Comparison of ENCODE assay signal across 7 mouse cellular contexts in the genomic region with DNA sequence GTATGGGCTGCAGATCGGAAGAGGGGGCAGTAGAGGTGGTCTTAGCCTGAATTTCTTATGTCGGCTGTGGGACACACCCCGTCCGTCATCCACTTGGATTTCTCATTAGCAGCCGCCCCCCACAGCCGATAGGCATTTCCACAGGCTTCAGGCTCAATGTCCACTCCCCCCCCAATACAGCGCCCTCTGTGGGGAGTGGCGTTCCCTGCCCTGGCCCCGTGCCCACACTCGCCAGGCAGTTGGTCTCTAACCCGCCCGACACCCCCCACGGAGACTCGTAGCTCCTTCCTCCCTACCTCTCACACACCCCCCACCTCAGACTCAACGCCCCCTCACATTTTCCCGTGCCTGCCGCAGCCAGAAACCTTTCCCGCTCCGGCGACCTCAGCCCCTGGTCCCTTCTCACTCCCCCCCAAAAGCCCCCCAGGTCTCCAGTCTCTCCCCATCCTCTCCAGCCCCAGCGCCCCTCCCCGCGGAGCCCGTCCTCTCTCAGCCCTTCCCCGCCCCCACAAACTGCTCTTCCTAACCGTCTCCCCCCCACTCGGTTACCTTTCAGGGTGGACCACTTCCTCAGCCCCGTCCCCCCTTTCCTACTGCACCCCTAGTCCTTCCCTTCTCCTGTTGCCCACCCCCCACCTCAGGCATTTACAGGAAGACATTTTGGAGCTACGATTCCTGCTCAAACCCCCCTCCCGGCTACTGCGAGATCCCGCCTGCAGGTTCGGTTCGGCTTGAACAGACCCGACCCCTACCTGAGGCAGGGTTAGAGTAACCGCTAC. TPM values are rescaled to one million over a fixed set of nuclear protein-coding genes. Genes with fewer than 3 reads are reported as not detected.
DNase-seq lines count a peak whose midpoint lies in the region; ATAC-seq and TF ChIP-seq lines count a peak whose summit lies in the region.

No protein-coding gene starts in this region.

- DNase-seq in adrenal gland, adult (ENCODE audit: inconsistent age in 2 of 2, low spot score in 1 of 2): peak; percentile 60 to 75
- DNase-seq in cerebellum, postnatal 36 days: peak; percentile 53 to 68
- peak; percentile 24 to 31 for DNase-seq in gastrocnemius, postnatal 36 days
- DNase-seq in limb, embryonic 11.5 days (ENCODE audit: low spot score): peak; percentile 46
- DNase-seq in midbrain, embryonic 11.5 days (ENCODE audit: low spot score, missing footprints): no peak

- no peaks in the 10 kb centered on the region for H3K27me3 ChIP-seq in intestine, postnatal 0 days (replicated peaks; ENCODE audit: control insufficient read depth, insufficient read depth, low read length)
- 0 out of 2 replicates have a peak, but pooled peaks cover 3% of the 10 kb centered on the region for H3K27me3 ChIP-seq in limb, embryonic 11.5 days (ENCODE audit: control insufficient read depth, insufficient read depth, low read length)
- no peaks in the 10 kb centered on the region for H3K27me3 ChIP-seq in midbrain, embryonic 11.5 days (ENCODE audit: control insufficient read depth, insufficient read depth, low read length)
- no peaks in the 10 kb centered on the region for H3K27me3 ChIP-seq in small intestine, adult 2 months (ENCODE audit: control insufficient read depth, insufficient read depth, low read length)

- H3K27ac ChIP-seq in intestine, postnatal 0 days (ENCODE audit: low read depth, low read length): peak overlapping the region; percentile 35; the same call in 1 of the 2 replicates
- 0 out of 2 replicates have a peak overlapping the region, but pooled peaks have one; percentile 14 for H3K27ac ChIP-seq in limb, embryonic 11.5 days (replicated peaks; ENCODE audit: low read depth, low read length)
- no peak overlapping the region for H3K27ac ChIP-seq in midbrain, embryonic 11.5 days (ENCODE audit: low read depth, low read length)
- H3K27ac ChIP-seq in small intestine, adult 2 months (ENCODE audit: insufficient read depth, low read depth, low read length): no peak overlapping the region; the same call in 1 of the 2 replicates

- peak overlapping the region; percentile 62 for H3K4me3 ChIP-seq in intestine, postnatal 0 days (ENCODE audit: low read depth, low read length)
- peak overlapping the region; percentile 53 for H3K4me3 ChIP-seq in limb, embryonic 11.5 days (ENCODE audit: low read depth, low read length)
- H3K4me3 ChIP-seq in midbrain, embryonic 11.5 days (ENCODE audit: low read depth, low read length): peak overlapping the region; percentile 57
- peak overlapping the region; percentile 100 for H3K4me3 ChIP-seq in small intestine, adult 2 months (ENCODE audit: low read depth, low read length)

- peak; percentile 65 for TF ChIP-seq CTCF in intestine, postnatal 0 days (IDR thresholded peaks at IDR 0.05; ENCODE audit: low read depth)
- TF ChIP-seq CTCF in small intestine, adult 2 months (IDR thresholded peaks at IDR 0.05; ENCODE audit: extremely low read depth, insufficient read length, insufficient replicate concordance, low read depth, low read length): no peak

- H3K4me1 ChIP-seq in intestine, postnatal 0 days (replicated peaks; ENCODE audit: control insufficient read depth, insufficient read depth, low read length): no peaks in the 10 kb centered on the region
- H3K4me1 ChIP-seq in limb, embryonic 11.5 days (ENCODE audit: control insufficient read depth, insufficient read depth, low read length): peaks cover 8% of the 10 kb centered on the region; the same call in 1 of the 2 replicates
- 0 out of 2 replicates have a peak, but pooled peaks cover 2% of the 10 kb centered on the region for H3K4me1 ChIP-seq in midbrain, embryonic 11.5 days (ENCODE audit: control insufficient read depth, insufficient read depth, low read length)
- H3K4me1 ChIP-seq in small intestine, adult 2 months (ENCODE audit: control insufficient read depth, insufficient read depth, insufficient read length, low read length): no peaks in the 10 kb centered on the region

- H3K9ac ChIP-seq in intestine, postnatal 0 days (ENCODE audit: low read depth, low read length): peak overlapping the region; percentile 64
- H3K9ac ChIP-seq in limb, embryonic 11.5 days (ENCODE audit: low read length): peak overlapping the region; percentile 63
- peak overlapping the region; percentile 63 for H3K9ac ChIP-seq in midbrain, embryonic 11.5 days (ENCODE audit: low read length)

- H3K36me3 ChIP-seq in intestine, postnatal 0 days (ENCODE audit: control insufficient read depth, insufficient read depth): no peaks in the 10 kb centered on the region
- 0 out of 2 replicates have a peak, but pooled peaks cover 2% of the 10 kb centered on the region for H3K36me3 ChIP-seq in limb, embryonic 11.5 days (ENCODE audit: control insufficient read depth, insufficient read depth, low read length)
- no peaks in the 10 kb centered on the region for H3K36me3 ChIP-seq in midbrain, embryonic 11.5 days (ENCODE audit: control insufficient read depth, insufficient read depth, low read length)
- no peaks in the 10 kb centered on the region for H3K36me3 ChIP-seq in small intestine, adult 2 months (ENCODE audit: control insufficient read depth, insufficient read depth, low read length)

- H3K4me2 ChIP-seq in intestine, postnatal 0 days (replicated peaks; ENCODE audit: low read depth): peak overlapping the region; percentile 72
- peak overlapping the region; percentile 50 for H3K4me2 ChIP-seq in limb, embryonic 11.5 days (ENCODE audit: low read depth, severe bottlenecking)
- peak overlapping the region; percentile 61 for H3K4me2 ChIP-seq in midbrain, embryonic 11.5 days

- intact Hi-C loops in gastrocnemius, postnatal 36 days (cut with DNase I): no loop called here

- no peak for TF ChIP-seq POLR2A in small intestine, adult 2 months (IDR thresholded peaks at IDR 0.05; ENCODE audit: low read depth, low read length)

- no peaks in the 10 kb centered on the region for H3K9me3 ChIP-seq in intestine, postnatal 0 days (ENCODE audit: control insufficient read depth)
- H3K9me3 ChIP-seq in limb, embryonic 11.5 days (ENCODE audit: control insufficient read depth, low read length): no peaks in the 10 kb centered on the region
- H3K9me3 ChIP-seq in midbrain, embryonic 11.5 days (ENCODE audit: control insufficient read depth, low read length): no peaks in the 10 kb centered on the region

- 25% methylated on average over 35 of the region's 36 CpGs for WGBS in intestine, postnatal 0 days
- WGBS in limb, embryonic 11.5 days: 27% methylated on average over 35 of the region's 36 CpGs
- WGBS in midbrain, embryonic 11.5 days: 22% methylated on average over 36 of the region's 36 CpGs
- WGBS in small intestine, adult 2 months: 13% methylated on average over 36 of the region's 36 CpGs

- ATAC-seq in intestine, postnatal 0 days: no peak
- 0 out of 2 replicates have a peak, but pooled peaks have one; percentile 19 for ATAC-seq in limb, embryonic 11.5 days (ENCODE audit: insufficient number of reproducible peaks, low FRiP score, low TSS enrichment, low read depth)
- no peak for ATAC-seq in midbrain, embryonic 11.5 days (ENCODE audit: low FRiP score)

RNA-seq across cellular contexts. Expression of a gene that starts 1.5 kb away (rescaled TPM):
- total RNA-seq in gastrocnemius, postnatal 36 days (2021): 10 to 100 TPM in 1 of 2 experiments, 1 to 10 TPM in 1; 7.0 to 11.1 TPM
- polyA plus RNA-seq in intestine, postnatal 0 days (2015; fragmentation: Nextera tagmentation; extraction: Ambion mirVana): 9.8 and 10.6 TPM in 2 replicates
- 27.4 and 29.5 TPM in 2 replicates for polyA plus RNA-seq in limb, embryonic 11.5 days (2014; fragmentation: Nextera tagmentation; extraction: Ambion mirVana)
- polyA plus RNA-seq in midbrain, embryonic 11.5 days (2014; fragmentation: Nextera tagmentation; extraction: Ambion mirVana): 17.0 and 20.4 TPM in 2 replicates
- polyA plus RNA-seq in small intestine, adult 2 months (2012; rRNA removed): 8.0 and 11.8 TPM in 2 replicates

RNA-seq across cellular contexts. Expression of a gene that starts 10.0 kb away (rescaled TPM):
- total RNA-seq in gastrocnemius, postnatal 36 days (2021): 10 to 100 TPM; 38.9 to 43.4 TPM
- polyA plus RNA-seq in intestine, postnatal 0 days (2015; fragmentation: Nextera tagmentation; extraction: Ambion mirVana): 101 and 103 TPM in 2 replicates
- 639 and 680 TPM in 2 replicates for polyA plus RNA-seq in limb, embryonic 11.5 days (2014; fragmentation: Nextera tagmentation; extraction: Ambion mirVana)
- 700 and 727 TPM in 2 replicates for polyA plus RNA-seq in midbrain, embryonic 11.5 days (2014; fragmentation: Nextera tagmentation; extraction: Ambion mirVana)
- polyA plus RNA-seq in small intestine, adult 2 months (2012; rRNA removed): 20.7 and 47.5 TPM in 2 replicates

RNA-seq across cellular contexts. Expression of a gene that starts 29.8 kb away (rescaled TPM):
- total RNA-seq in gastrocnemius, postnatal 36 days (2021): 100 to 1,000 TPM; 211 to 226 TPM
- polyA plus RNA-seq in intestine, postnatal 0 days (2015; fragmentation: Nextera tagmentation; extraction: Ambion mirVana): 0.25 and 0.29 TPM in 2 replicates
- 2.4 and 3.5 TPM in 2 replicates for polyA plus RNA-seq in limb, embryonic 11.5 days (2014; fragmentation: Nextera tagmentation; extraction: Ambion mirVana)
- 1.1 and 1.9 TPM in 2 replicates for polyA plus RNA-seq in midbrain, embryonic 11.5 days (2014; fragmentation: Nextera tagmentation; extraction: Ambion mirVana)
- polyA plus RNA-seq in small intestine, adult 2 months (2012; rRNA removed): 0.20 TPM in 1 of 2 replicates, not detected in the other

RNA-seq across cellular contexts. Expression of a gene that starts 43.0 kb away (rescaled TPM):
- total RNA-seq in gastrocnemius, postnatal 36 days (2021): under 1 TPM; 0.28 to 0.57 TPM
- polyA plus RNA-seq in intestine, postnatal 0 days (2015; fragmentation: Nextera tagmentation; extraction: Ambion mirVana): 105 and 119 TPM in 2 replicates
- not detected in 2 replicates for polyA plus RNA-seq in limb, embryonic 11.5 days (2014; fragmentation: Nextera tagmentation; extraction: Ambion mirVana)
- not detected in 2 replicates for polyA plus RNA-seq in midbrain, embryonic 11.5 days (2014; fragmentation: Nextera tagmentation; extraction: Ambion mirVana)
- polyA plus RNA-seq in small intestine, adult 2 months (2012; rRNA removed): 88.8 and 125 TPM in 2 replicates

Comparison
In these comparisons a context has a peak if more than half of its experiments do, and no peak if none do; other contexts are left out.
1. H3K27ac ChIP-seq: peak in intestine, postnatal 0 days (single experiment) and limb, embryonic 11.5 days (single experiment); none in midbrain, embryonic 11.5 days (single experiment) and small intestine, adult 2 months (single experiment).
2. Peak in every context shown above with its lines, with median percentiles within 50 percentile points of each other: H3K4me2 ChIP-seq, H3K4me3 ChIP-seq and H3K9ac ChIP-seq.